8 mouse cellular contexts compared by ENCODE assay signal in genomic region chr5:123346701-123347270, GRCm38 (mm10). TPM values are rescaled to one million over a fixed set of nuclear protein-coding genes. Genes with fewer than 3 reads are reported as not detected.
DNase-seq lines count a peak whose midpoint lies in the region; ATAC-seq and TF ChIP-seq lines count a peak whose summit lies in the region.

No protein-coding gene starts in this region.

- H3K4me3 ChIP-seq in erythroblast, embryonic 14.5 days (replicated peaks), result peak overlapping the region; percentile 85
- peak overlapping the region; percentile 79; the same call in 1 of the 2 replicates for H3K4me3 ChIP-seq in cortical plate, adult 2 months (ENCODE audit: insufficient read depth, low read length)

- H3K9me3 ChIP-seq in erythroblast, embryonic 14.5 days (ENCODE audit: control insufficient read depth, low read length), result no peaks in the 10 kb centered on the region

- ATAC-seq in erythroblast, adult 5-6 weeks (replicated peaks; ENCODE audit: low FRiP score, poor library complexity, severe bottlenecking), result no peak

- H3K27me3 ChIP-seq in erythroblast, embryonic 14.5 days (ENCODE audit: control insufficient read depth), result no peaks in the 10 kb centered on the region

- peaks cover 49% of the 10 kb centered on the region for H3K4me1 ChIP-seq in erythroblast, embryonic 14.5 days (ENCODE audit: control insufficient read depth)
- peaks cover 3% of the 10 kb centered on the region; the same call in 1 of the 2 replicates for H3K4me1 ChIP-seq in cortical plate, adult 2 months (ENCODE audit: control insufficient read depth, insufficient read depth, low read length)

- no peak for TF ChIP-seq POLR2A in cortical plate, adult 2 months (IDR thresholded peaks at IDR 0.05; ENCODE audit: extremely low read depth, insufficient read depth, low read length)

- H3K27ac ChIP-seq in cortical plate, adult 2 months (ENCODE audit: insufficient read depth, low read length), result peak overlapping the region; percentile 62; the same call in 1 of the 2 replicates

- peak; percentile 89 for DNase-seq in kidney, adult 11 months
- peak; percentile 18 for DNase-seq in lung, postnatal 25 days (ENCODE audit: low spot score)
- no peak for DNase-seq in layer of hippocampus, adult 9-11 months
- DNase-seq in layer of hippocampus, adult 18-20 months (ENCODE audit: low spot score in 2 of 2), result no peak
- no peak for DNase-seq in embryo, embryonic 10 days (ENCODE audit: low spot score)

- no peak for TF ChIP-seq CTCF in cortical plate, adult 2 months (IDR thresholded peaks at IDR 0.05; ENCODE audit: extremely low read depth, insufficient read depth, low read length)

- H3K36me3 ChIP-seq in erythroblast, embryonic 14.5 days (ENCODE audit: control insufficient read depth), result peaks cover 30% of the 10 kb centered on the region

RNA-seq across cellular contexts. Expression of gene Bcl7a, which starts 3.2 kb away (rescaled TPM):
- 2.3 and 2.4 TPM in 2 replicates for polyA plus RNA-seq in erythroblast, embryonic 14.5 days (2012)
- 3.8 and 8.3 TPM in 2 replicates for total RNA-seq in erythroblast, adult 5-6 weeks (2015; ENCODE audit: low replicate concordance)
- 3.1 and 3.3 TPM in 2 replicates for total RNA-seq in erythroblast, adult 5-6 weeks (2017; ENCODE audit: low replicate concordance)
- polyA plus RNA-seq in cortical plate, adult 2 months (2012; rRNA removed), result 33.5 and 34.5 TPM in 2 replicates
- 10 to 100 TPM; 66.1 to 66.3 TPM for total RNA-seq in layer of hippocampus, adult 18-20 months (2021)

RNA-seq across cellular contexts. Expression of gene Mlxip, which starts 47.8 kb away (rescaled TPM):
- 0.03 and 0.09 TPM in 2 replicates for polyA plus RNA-seq in erythroblast, embryonic 14.5 days (2012)
- total RNA-seq in erythroblast, adult 5-6 weeks (2015; ENCODE audit: low replicate concordance), result 4.4 and 7.9 TPM in 2 replicates
- 1.5 and 2.5 TPM in 2 replicates for total RNA-seq in erythroblast, adult 5-6 weeks (2017; ENCODE audit: low replicate concordance)
- 17.5 and 19.6 TPM in 2 replicates for polyA plus RNA-seq in cortical plate, adult 2 months (2012; rRNA removed)
- 10 to 100 TPM; 15.4 to 20.6 TPM for total RNA-seq in layer of hippocampus, adult 18-20 months (2021)

Comparison
In these comparisons a context has a peak if more than half of its experiments do, and no peak if none do; other contexts are left out.
1. DNase-seq: peak in kidney, adult 11 months (single experiment) and lung, postnatal 25 days (single experiment); none in layer of hippocampus, adult 9-11 months (single experiment), layer of hippocampus, adult 18-20 months (0 of 2) and embryo, embryonic 10 days (single experiment).
2. RNA of gene Bcl7a, which starts 3.2 kb away (total RNA-seq): 66.1 to 66.3 TPM in layer of hippocampus, adult 18-20 months; 3.1 to 8.3 TPM in erythroblast, adult 5-6 weeks; every median in the first group is over 4 times any median in the second.